Mouse (Mus musculus) 416B (cell line): ENCODE measurements around the gene Dppa2.
"Not testable (repeated sequence)": the region's sequence is repeated elsewhere in the genome, so short reads cannot be mapped to it uniquely, and the experiment has no call there.

Experiments
- DNase-seq: peaks from one replicate; pipeline ENCODE4 v3.0.0; 2011; ENCODE audit warnings: low read depth

Dppa2 gene

GRCm38 (mm10) chr16:48303509-48303908, at the start of gene Dppa2:
Gene Dppa2 (plus strand): TSS chr16:48303908.
- peak; percentile 10 for DNase-seq

- no peak for DNase-seq
These were observed 49.1 kb upstream of the Dppa2 start for GRCm38 (mm10) chr16:48254584-48254983.

GRCm38 (mm10) chr16:48259519-48259918, 44.2 kb upstream of the Dppa2 start:
- DNase-seq, result peak; percentile 70

- DNase-seq, result no peak
These were observed 40.8 kb upstream of the Dppa2 start for GRCm38 (mm10) chr16:48262901-48263300.

- no peak for DNase-seq
These were observed 37.9 kb upstream of the Dppa2 start for GRCm38 (mm10) chr16:48265856-48266255.

GRCm38 (mm10) chr16:48276940-48277339, 26.8 kb upstream of the Dppa2 start:
- no peak for DNase-seq

- no peak for DNase-seq
These were observed 22.8 kb upstream of the Dppa2 start for GRCm38 (mm10) chr16:48280883-48281282.

GRCm38 (mm10) chr16:48282801-48283200, 20.9 kb upstream of the Dppa2 start:
- DNase-seq, result no peak

GRCm38 (mm10) chr16:48283517-48283916, 20.2 kb upstream of the Dppa2 start, which contains the start of gene Dppa4:
Gene Dppa4 (plus strand): TSS chr16:48283733.
- no peak for DNase-seq

- DNase-seq, result no peak
These were observed 18.2 kb upstream of the Dppa2 start for GRCm38 (mm10) chr16:48285517-48285916.

- no peak for DNase-seq
These were observed 6.1 kb upstream of the Dppa2 start for GRCm38 (mm10) chr16:48297384-48298136.

GRCm38 (mm10) chr16:48299884-48300283, 3.8 kb upstream of the Dppa2 start:
- peak; percentile 24 for DNase-seq

- DNase-seq, result no peak
These were observed 275 bp downstream of the Dppa2 start for GRCm38 (mm10) chr16:48303983-48304382.

GRCm38 (mm10) chr16:48308916-48309315, 5.2 kb downstream of the Dppa2 start:
- DNase-seq, result not testable (repeated sequence)

GRCm38 (mm10) chr16:48309912-48310630, 6.4 kb downstream of the Dppa2 start:
- DNase-seq, result no peak

- no peak for DNase-seq
These were observed 11.6 kb downstream of the Dppa2 start for GRCm38 (mm10) chr16:48315294-48315693.

- DNase-seq, result peak; percentile 34
These were observed 17.1 kb downstream of the Dppa2 start for GRCm38 (mm10) chr16:48320781-48321180.

GRCm38 (mm10) chr16:48323133-48323532, 19.4 kb downstream of the Dppa2 start:
- DNase-seq, result no peak

- no peak for DNase-seq
These were observed 20.1 kb downstream of the Dppa2 start for GRCm38 (mm10) chr16:48323602-48324345.

- peak; percentile 14 for DNase-seq
These were observed 23.2 kb downstream of the Dppa2 start for GRCm38 (mm10) chr16:48326903-48327302.

GRCm38 (mm10) chr16:48328420-48328819, 24.7 kb downstream of the Dppa2 start:
- no peak for DNase-seq

- DNase-seq, result no peak
These were observed 28.1 kb downstream of the Dppa2 start for GRCm38 (mm10) chr16:48331822-48332221.

- no peak for DNase-seq
These were observed 31.6 kb downstream of the Dppa2 start for GRCm38 (mm10) chr16:48335326-48335725.
